Mouse (Mus musculus): ENCODE measurements around the gene Cyp8b1. TPM values are rescaled to one million over a fixed set of nuclear protein-coding genes. Genes with fewer than 3 reads are reported as not detected.

Cyp8b1 gene
- total RNA-seq, 2 experiments from 2014 or later, result not detected

GRCm38 (mm10) chr9:121895392-121895993, 20.6 kb downstream of the Cyp8b1 start:
- ATAC-seq (replicated peaks; ENCODE audit: poor library complexity, severe bottlenecking), result no peak

- ATAC-seq (replicated peaks; ENCODE audit: poor library complexity, severe bottlenecking), result no peak
Measured at GRCm38 (mm10) chr9:121894447-121894846, 21.7 kb downstream of the Cyp8b1 start.

- ATAC-seq (replicated peaks; ENCODE audit: poor library complexity, severe bottlenecking), result no peak
Measured at GRCm38 (mm10) chr9:121892057-121892687, 23.9 kb downstream of the Cyp8b1 start.

GRCm38 (mm10) chr9:121891301-121891700, 24.8 kb downstream of the Cyp8b1 start:
- no peak for ATAC-seq (replicated peaks; ENCODE audit: poor library complexity, severe bottlenecking)

DNA sequence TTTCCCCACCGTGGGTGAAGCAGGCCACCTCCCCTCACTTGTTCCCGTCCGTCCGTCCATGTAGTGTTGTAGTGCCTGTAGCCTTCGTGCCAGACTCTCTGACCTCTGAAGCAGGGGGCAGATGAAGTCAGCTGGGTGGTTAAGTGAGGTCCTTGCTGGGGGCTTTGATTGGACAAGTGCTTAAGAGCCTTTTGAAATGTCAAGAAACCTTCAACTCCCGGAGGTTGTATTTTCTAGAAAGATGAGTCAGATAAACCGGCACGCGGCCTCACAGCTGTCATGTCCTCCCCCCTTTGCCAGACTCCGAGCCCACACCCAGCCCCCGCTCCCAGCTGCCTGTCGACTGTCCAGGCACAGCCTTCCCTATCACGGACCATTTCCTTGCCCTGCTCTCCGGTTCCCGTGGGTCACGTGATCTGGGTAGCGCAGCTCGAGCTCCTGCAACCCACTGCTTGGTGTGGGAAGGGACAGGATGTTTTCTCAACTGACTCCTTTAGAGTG, 25.6 kb downstream of the Cyp8b1 start:
- ATAC-seq (replicated peaks; ENCODE audit: poor library complexity, severe bottlenecking), result peak; percentile 58

DNA sequence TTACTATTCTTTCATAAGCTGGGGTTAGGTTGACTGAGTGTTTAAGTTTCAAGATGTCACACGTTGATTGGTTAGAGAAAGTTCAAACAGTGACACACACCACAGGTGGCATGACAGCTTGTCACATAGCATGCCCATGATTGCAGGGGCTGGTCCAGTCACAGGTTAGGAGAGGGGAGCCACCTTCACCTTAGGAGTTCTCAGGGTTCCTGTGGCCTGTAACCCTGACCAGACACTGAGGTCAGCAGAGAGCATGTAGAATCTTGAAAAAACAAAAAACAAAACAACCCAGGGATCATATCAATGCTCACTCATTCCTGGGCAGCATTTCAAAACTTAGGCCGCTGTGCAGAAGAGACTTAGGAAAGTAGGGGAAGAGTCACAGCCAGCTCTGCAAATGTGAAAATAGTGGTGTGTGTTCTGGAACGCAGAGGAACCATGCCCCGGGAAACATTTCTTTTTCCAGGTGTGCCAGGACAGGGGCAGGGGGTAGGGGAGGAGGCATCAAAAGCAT, 26.1 kb downstream of the Cyp8b1 start:
- no peak for ATAC-seq (replicated peaks; ENCODE audit: poor library complexity, severe bottlenecking)

GRCm38 (mm10) chr9:121882015-121882457, 34.1 kb downstream of the Cyp8b1 start:
- peak; percentile 83 for ATAC-seq (replicated peaks; ENCODE audit: poor library complexity, severe bottlenecking)

GRCm38 (mm10) chr9:121881301-121881700, 34.8 kb downstream of the Cyp8b1 start:
- ATAC-seq (replicated peaks; ENCODE audit: poor library complexity, severe bottlenecking), result no peak

DNA sequence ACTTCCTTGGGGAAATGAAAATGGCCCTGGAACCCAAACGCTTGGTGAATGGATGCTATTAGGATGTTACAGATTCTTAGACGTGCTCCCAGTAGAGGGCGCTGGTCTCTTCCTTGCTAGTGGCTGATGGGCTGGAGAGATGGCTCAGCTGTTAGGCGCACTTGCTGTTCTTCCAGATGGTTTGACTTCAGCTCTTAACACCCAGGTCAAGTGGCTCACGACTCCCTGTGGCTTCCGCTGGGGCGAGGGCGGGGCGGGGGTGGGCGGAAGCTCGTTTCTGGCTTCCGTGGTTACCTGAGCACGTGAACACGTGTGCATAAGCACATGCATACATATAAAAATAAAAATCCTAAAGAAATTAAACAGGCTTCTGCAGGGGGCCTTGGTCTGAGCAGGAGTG, 35.3 kb downstream of the Cyp8b1 start:
- peak; percentile 78 for ATAC-seq (replicated peaks; ENCODE audit: poor library complexity, severe bottlenecking)

DNA sequence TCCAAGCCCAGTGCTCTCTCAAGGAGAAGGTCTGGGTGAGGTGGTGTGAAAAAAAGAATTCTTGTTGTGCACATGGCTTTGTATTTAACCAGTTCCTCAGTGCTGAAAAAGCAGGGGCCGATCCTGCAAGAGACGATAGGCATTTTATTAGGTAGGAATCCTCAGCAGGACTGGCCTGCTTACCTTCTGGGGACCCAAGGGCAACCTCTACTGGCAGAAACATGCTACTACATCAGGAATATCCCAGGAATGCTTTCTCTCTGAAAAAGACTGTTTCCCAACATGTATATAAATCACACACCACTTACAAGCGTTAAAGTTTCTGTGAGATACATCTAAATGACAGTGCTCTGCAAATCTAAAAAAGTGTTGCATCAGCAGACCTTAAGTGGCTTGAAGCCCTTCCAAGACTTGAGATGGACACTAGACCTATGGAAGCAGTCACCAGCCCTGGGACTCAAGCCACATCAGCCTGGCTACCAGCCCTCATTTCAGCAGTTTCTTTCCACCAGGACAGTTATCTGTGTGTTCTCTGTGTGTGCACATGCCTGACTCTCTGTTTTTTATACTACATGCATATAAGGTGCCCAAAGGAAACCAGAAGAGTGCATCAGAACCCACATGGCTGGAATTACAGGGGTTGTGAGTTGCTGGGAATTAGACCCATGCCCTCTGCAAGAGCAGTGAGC, 38.9 kb downstream of the Cyp8b1 start:
- ATAC-seq (replicated peaks; ENCODE audit: poor library complexity, severe bottlenecking), result peak; percentile 46

DNA sequence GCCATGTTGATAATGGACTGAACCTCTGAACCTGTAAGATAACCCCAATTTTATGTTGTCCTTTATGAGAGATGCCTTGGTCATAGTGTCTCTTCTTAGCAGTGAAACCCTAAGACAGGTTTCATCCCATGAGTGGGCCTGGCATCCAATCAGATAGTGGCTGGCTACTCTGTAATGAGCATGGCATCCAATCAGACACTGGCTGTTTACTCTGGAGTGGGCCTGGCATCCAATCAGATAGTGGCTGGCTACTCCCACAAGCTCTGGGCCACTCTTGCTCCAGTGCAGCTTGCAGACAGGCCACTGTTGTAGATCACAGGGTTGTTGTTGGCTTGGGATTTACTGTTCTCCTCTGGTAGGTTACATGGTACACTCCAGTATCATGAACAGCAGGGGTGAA, 42.5 kb downstream of the Cyp8b1 start:
- no peak for ATAC-seq (replicated peaks; ENCODE audit: poor library complexity, severe bottlenecking)

DNA sequence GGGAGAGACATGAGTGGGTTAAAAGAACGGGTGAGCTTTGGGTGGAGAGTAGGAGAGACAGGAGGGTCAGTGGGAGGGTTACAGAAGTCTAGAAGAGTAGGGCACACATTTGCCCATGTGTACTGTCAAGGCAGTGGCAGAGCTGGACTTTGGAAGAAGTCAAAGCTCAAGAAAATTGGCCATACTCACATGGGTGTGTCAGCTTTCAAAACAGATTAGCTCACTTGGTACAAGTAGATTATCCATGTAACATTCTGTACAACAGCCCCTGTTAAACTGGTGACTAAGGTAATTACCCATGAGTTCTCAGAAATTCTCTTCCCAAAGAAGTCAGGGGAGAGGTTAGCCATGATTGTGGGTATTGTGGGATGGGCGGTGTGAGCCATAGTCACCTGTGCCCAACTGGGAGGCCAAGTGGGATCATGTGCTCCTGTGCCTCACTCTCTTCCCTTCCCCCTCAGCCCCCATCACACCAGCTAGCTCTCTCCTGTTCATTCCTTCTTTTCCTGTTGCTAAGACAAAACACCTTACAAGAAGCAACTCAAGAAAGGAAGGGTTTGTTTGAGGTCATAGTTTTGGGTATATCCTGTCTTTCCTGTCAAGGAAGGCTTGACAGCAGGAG, 43.9 kb downstream of the Cyp8b1 start:
- no peak for ATAC-seq (replicated peaks; ENCODE audit: poor library complexity, severe bottlenecking)

DNA sequence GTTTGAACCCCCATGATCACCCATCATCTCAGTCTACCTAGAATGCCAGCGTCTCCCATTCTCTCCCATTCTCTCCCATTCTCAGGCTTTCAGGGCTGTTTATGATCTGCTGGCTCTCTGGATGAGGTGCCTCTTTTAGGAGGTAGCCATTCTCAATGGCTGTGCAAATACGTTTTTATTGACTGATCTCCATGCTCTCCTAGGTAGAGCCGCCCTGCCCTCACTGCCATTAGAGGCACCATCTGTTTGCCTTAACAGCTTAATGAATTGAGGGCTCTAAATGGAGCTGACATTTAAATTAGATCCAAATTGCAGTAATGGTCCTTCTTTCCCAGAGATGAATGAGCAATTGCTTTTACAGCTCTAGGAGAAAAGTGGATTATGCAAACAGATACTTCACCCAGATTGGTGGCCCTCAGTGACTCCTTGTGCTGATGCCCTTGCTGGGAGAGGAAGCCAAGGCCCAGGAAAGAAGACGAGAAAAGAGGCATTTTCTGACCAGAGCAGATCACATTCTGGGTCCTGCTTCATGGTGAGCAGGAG, 46.1 kb downstream of the Cyp8b1 start:
- no peak for ATAC-seq (replicated peaks; ENCODE audit: poor library complexity, severe bottlenecking)

DNA sequence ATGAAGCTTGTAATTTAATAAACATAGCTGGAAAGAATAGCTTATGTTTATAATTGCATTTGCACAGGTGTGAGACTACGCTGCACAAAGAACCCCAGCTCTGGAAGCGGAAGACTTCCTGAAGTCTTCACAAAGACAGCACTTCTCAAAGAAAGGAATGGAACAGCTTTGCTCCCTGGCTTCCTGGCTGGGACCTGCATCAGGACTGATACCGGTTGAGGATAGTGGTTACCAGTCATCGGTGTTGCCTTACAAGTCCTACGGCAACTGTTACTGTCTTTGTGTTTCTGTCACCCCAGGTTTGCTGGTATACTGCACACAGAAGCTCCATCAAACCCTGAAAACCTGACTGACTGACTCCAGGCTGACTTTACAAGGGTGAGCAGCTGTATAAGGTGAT, 46.7 kb downstream of the Cyp8b1 start:
- ATAC-seq (replicated peaks; ENCODE audit: poor library complexity, severe bottlenecking), result no peak

- ATAC-seq (replicated peaks; ENCODE audit: poor library complexity, severe bottlenecking), result no peak
Measured at GRCm38 (mm10) chr9:121868236-121868635, 47.9 kb downstream of the Cyp8b1 start.

DNA sequence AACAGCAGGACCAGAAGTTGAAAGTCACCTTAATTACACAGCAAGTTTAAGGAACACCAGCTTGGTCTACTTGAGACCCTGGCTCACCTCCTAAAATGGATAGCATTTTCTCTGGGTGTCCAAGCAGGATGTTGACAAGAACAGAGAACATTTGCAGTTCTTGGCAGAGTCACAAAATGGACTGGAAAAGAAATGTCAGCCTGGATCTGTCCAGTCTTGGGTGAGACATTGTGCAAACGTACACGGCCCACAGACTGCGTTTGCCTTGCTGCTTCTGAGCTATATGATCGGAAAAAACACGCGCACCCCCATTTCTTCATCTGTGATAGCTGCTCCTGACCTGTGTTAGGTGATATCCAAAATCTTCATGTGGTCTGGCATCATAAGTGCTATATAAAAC, 48.5 kb downstream of the Cyp8b1 start:
- ATAC-seq (replicated peaks; ENCODE audit: poor library complexity, severe bottlenecking), result no peak

- no peak for ATAC-seq (replicated peaks; ENCODE audit: poor library complexity, severe bottlenecking)
Measured at GRCm38 (mm10) chr9:121865425-121866008, 50.6 kb downstream of the Cyp8b1 start.

DNA sequence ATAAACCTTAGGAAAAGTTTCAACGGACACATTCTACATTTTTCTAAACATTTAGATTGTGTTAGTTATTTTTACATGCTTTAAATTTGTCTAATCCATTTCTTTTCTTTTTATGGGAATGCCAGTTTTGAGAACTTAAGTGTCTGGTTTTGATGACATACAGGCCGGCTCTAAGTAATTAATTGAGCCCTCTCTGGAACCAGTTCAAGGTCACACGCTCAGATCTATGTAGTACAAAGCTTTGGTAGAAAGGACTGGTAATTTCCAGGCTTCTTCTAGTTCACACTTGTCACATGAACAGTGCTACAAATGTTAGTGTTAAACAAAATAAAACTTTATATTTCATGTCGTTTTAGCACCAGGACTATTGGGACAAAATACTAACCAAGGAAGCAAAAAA, 51.3 kb downstream of the Cyp8b1 start:
- ATAC-seq (replicated peaks; ENCODE audit: poor library complexity, severe bottlenecking), result no peak

Measured in granulocyte monocyte progenitor cell, adult 5-6 weeks (primary cell).